Mouse (Mus musculus) lung, adult 2 months (tissue): ENCODE results near the gene Duoxa1.

Source experiments
- CTCF ChIP-seq: fragments of 200-500 bp; IDR thresholded peaks from 2 replicates; pipeline ENCODE4 v1.5.1; 2011; ENCODE audit warnings: mild to moderate bottlenecking, low read length, control low read depth; ENCODE audit not compliant: insufficient read depth
- POLR2A ChIP-seq: fragments of 200-500 bp; IDR thresholded peaks from 2 replicates; pipeline ENCODE4 v1.6.1; 2011; ENCODE audit warnings: low read depth, mild to moderate bottlenecking, control low read depth, low read length, borderline replicate concordance; ENCODE audit errors: extremely low read depth

- TF ChIP-seq CTCF, result no peak
- no peak for TF ChIP-seq POLR2A
Measured at GRCm38 (mm10) chr2:122311561-122311960, 2.0 kb downstream of the Duoxa1 start.
